Mouse (Mus musculus) stomach, postnatal 0 days (tissue): ENCODE results near the gene St8sia6. TPM values are rescaled to one million over a fixed set of nuclear protein-coding genes. Genes with fewer than 3 reads are reported as not detected.

Experiments
- ATAC-seq: fragments of 200-750 bp; cut with Nextera tagmentation; 2 replicates; pipeline ENCODE4 v1.8.0; 2017; ENCODE audit not compliant: low FRiP score, low TSS enrichment
- DNase-seq: peaks from one replicate; pipeline ENCODE4 v3.0.0-alpha.2; 2016; ENCODE audit warnings: low spot score
- H3K27ac ChIP-seq: fragments of 300-500 bp; sonication (generic); replicated peaks from 2 replicates; pipeline ENCODE4 v1.5.1; 2014; ENCODE audit warnings: mild to moderate bottlenecking, control low read depth
- H3K27me3 ChIP-seq: fragments of 300-500 bp; sonication (generic); 2 replicates; pipeline ENCODE4 v1.6.1; 2014; ENCODE audit warnings: low read length; ENCODE audit not compliant: control insufficient read depth, insufficient read depth
- H3K36me3 ChIP-seq: fragments of 300-500 bp; sonication (generic); 2 replicates; pipeline ENCODE4 v1.6.1; 2014; ENCODE audit warnings: low read length, mixed read lengths; ENCODE audit not compliant: control insufficient read depth, insufficient read depth
- H3K4me1 ChIP-seq: fragments of 300-500 bp; sonication (generic); replicated peaks from 2 replicates; pipeline ENCODE4 v1.6.1; 2014; ENCODE audit warnings: antibody characterized with exemption; ENCODE audit not compliant: control insufficient read depth, insufficient read depth
- H3K4me2 ChIP-seq: fragments of 300-500 bp; sonication (generic); replicated peaks from 2 replicates; pipeline ENCODE4 v1.6.1; 2014; ENCODE audit warnings: low read depth, mild to moderate bottlenecking, control low read depth, moderate library complexity
- H3K4me3 ChIP-seq: fragments of 300-500 bp; sonication (generic); 2 replicates; pipeline ENCODE4 v1.5.1; 2014; ENCODE audit warnings: low read depth, low read length, control low read depth
- H3K9ac ChIP-seq: fragments of 300-500 bp; sonication (generic); 2 replicates; pipeline ENCODE4 v1.6.1; 2014; ENCODE audit warnings: mild to moderate bottlenecking, low read length, control low read depth, mixed read lengths
- H3K9me3 ChIP-seq: fragments of 300-500 bp; sonication (generic); 2 replicates; pipeline ENCODE4 v1.6.1; 2016; ENCODE audit warnings: low read length; ENCODE audit not compliant: control insufficient read depth
- CTCF ChIP-seq: IDR thresholded peaks from 2 replicates; pipeline ENCODE4 v1.5.1; 2016; ENCODE audit warnings: antibody characterized with exemption, low read depth, mild to moderate bottlenecking, moderate library complexity
- EP300 ChIP-seq: optimal IDR thresholded peaks from 2 replicates; pipeline ENCODE3; 2016; ENCODE audit warnings: antibody characterized with exemption
- WGBS: fragments of 180-500 bp; shearing (Covaris S2); extraction: QIAGEN DNeasy Blood & Tissue Kit; methylation state at CpG from one replicate; pipeline ENCODE4 v1.1.7; 2014; 5-methylcytosine and 5-hydroxymethylcytosine counted together
- polyA plus RNA-seq: library from polyadenylated mRNA; unstranded; fragments of >200 nt; fragmentation: Nextera tagmentation; extraction: Ambion mirVana; gene quantifications from 2 replicates; pipeline ENCODE4 v1.2.1, GENCODE M21; 2015

Gene St8sia6
- polyA plus RNA-seq: 1.1 TPM in 2 replicates

- no peak for ATAC-seq
These were observed at the start of gene St8sia6 for GRCm38 (mm10) chr2:13793969-13794363. Gene St8sia6, minus strand, starts transcription at chr2:13794064.

GRCm38 (mm10) chr2:13836310-13836709 lies 42.4 kb upstream of the St8sia6 start:
- no peaks in the 10 kb centered on the region for H3K4me1 ChIP-seq
- no peak for ATAC-seq
- H3K27ac ChIP-seq: no peak overlapping the region
- no peaks in the 10 kb centered on the region for H3K9me3 ChIP-seq
- H3K4me3 ChIP-seq: no peak overlapping the region
- H3K27me3 ChIP-seq: no peaks in the 10 kb centered on the region
- TF ChIP-seq EP300 (no peak), CTCF (no peak)
- H3K9ac ChIP-seq: no peak overlapping the region
- DNase-seq: no peak
- no peaks in the 10 kb centered on the region for H3K36me3 ChIP-seq
- WGBS: 75% methylated on average over 3 of the region's 3 CpGs
- no peak overlapping the region for H3K4me2 ChIP-seq

More at GRCm38 (mm10) chr2:13793969-13794363, at the start of gene St8sia6:
- Histone ChIP-seq H3K4me3 (peak within 1 kb of the TSS; percentile 55), H3K9ac (peak within 1 kb of the TSS; percentile 48), H3K4me1 (no peaks in the 10 kb centered on the region), H3K27ac (no peak within 1 kb of the TSS), H3K9me3 (no peaks in the 10 kb centered on the region), H3K4me2 (peak within 1 kb of the TSS; percentile 95), H3K36me3 (no peaks in the 10 kb centered on the region), H3K27me3 (no peaks in the 10 kb centered on the region; the same call in 1 of the 2 replicates)
- DNase-seq: no peak
- TF ChIP-seq EP300 (no peak), CTCF (no peak)
- 59% methylated on average over 8 of the region's 8 CpGs for WGBS

GRCm38 (mm10) chr2:13834989-13835388 lies 41.1 kb upstream of the St8sia6 start:
- WGBS: 31% methylated on average over 1 of the region's 1 CpGs

DNA sequence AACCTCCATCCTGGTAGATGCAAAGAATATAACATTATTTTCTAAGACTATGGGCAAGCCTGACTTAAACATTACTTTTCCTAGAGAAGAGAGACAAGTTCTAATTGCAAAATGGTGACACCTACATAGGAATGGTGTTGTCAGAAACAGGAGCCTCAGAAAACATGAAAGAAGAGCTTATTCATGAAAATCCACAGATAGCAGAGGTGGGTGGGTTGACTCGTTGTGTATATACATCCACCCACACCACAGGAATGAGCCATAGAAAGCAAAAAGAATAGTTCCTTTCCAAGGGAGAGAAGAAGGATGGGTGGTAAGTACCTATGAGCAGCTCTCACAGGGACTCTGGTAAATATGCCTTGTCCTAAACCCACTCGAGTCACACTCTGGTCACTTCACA lies 22.8 kb upstream of the St8sia6 start:
- Histone ChIP-seq H3K4me1 (no peaks in the 10 kb centered on the region), H3K4me2 (no peak overlapping the region), H3K27ac (no peak overlapping the region), H3K4me3 (no peak overlapping the region), H3K36me3 (no peaks in the 10 kb centered on the region), H3K9me3 (no peaks in the 10 kb centered on the region), H3K9ac (no peak overlapping the region), H3K27me3 (no peaks in the 10 kb centered on the region)
- WGBS: 78% methylated on average over 2 of the region's 2 CpGs
- no peak for ATAC-seq
- TF ChIP-seq CTCF (no peak), EP300 (no peak)
- DNase-seq: no peak

More at GRCm38 (mm10) chr2:13834989-13835388, 41.1 kb upstream of the St8sia6 start:
- Histone ChIP-seq H3K4me3 (no peak overlapping the region), H3K27ac (no peak overlapping the region), H3K4me2 (no peak overlapping the region), H3K36me3 (no peaks in the 10 kb centered on the region), H3K27me3 (no peaks in the 10 kb centered on the region), H3K9me3 (no peaks in the 10 kb centered on the region), H3K4me1 (no peaks in the 10 kb centered on the region), H3K9ac (no peak overlapping the region)
- TF ChIP-seq EP300 (no peak), CTCF (no peak)
- DNase-seq (no peak), ATAC-seq (no peak)

DNA sequence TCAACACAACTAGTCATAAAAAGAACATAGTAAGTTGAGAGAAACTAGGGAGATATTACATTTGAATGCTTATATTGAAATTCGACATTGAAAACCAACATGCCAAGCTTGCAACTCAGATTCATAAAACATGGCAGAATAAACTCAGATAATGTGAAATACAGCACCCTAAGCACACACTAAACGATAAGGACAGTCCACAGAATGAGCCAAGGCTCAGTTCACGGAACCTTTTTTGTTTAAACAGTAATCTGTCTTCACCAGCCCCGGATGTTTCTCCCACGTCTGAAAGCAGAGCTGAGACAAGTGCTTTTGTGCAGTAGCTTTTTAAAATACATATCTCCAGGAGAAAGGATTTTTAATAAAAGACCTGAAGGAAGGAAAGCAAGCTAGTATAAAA lies 14.7 kb upstream of the St8sia6 start:
- WGBS: 29% methylated on average over 5 of the region's 5 CpGs
- TF ChIP-seq CTCF (no peak), EP300 (no peak)
- ATAC-seq (peak; percentile 82), DNase-seq (peak; percentile 24)
- Histone ChIP-seq H3K27ac (no peak overlapping the region), H3K9me3 (no peaks in the 10 kb centered on the region), H3K4me1 (no peaks in the 10 kb centered on the region), H3K9ac (no peak overlapping the region), H3K36me3 (no peaks in the 10 kb centered on the region), H3K27me3 (no peaks in the 10 kb centered on the region), H3K4me3 (no peak overlapping the region), H3K4me2 (no peak overlapping the region)

DNA sequence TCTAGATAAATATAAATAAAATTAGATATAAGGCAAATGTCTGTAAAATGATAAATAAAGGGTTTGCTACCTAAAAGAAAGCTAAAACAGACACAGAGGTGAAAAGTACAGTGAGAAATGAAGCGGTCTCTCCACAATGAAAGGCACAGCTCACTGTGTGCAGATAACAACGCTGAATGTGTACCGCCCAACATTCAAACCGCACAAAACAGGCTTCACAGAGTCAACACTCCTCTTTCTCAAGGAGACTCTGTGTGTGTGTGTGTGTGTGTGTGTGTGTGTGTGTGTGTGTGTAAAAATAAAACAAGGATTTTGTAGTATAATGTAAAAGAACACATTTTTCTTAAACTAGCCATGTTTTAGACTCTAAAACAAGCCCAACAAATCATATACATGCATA lies 14.1 kb upstream of the St8sia6 start:
- 27% methylated on average over 4 of the region's 4 CpGs for WGBS
- Histone ChIP-seq H3K9ac (no peak overlapping the region), H3K4me3 (no peak overlapping the region), H3K9me3 (no peaks in the 10 kb centered on the region), H3K27ac (no peak overlapping the region), H3K4me1 (no peaks in the 10 kb centered on the region), H3K27me3 (no peaks in the 10 kb centered on the region), H3K36me3 (no peaks in the 10 kb centered on the region), H3K4me2 (no peak overlapping the region)
- no peak for TF ChIP-seq EP300
- peak; percentile 53 for DNase-seq
- peak; percentile 93 for ATAC-seq
